Mouse (Mus musculus) lung, adult 2 months (tissue): ENCODE results near the gene Gak. TPM values are rescaled to one million over a fixed set of nuclear protein-coding genes. Genes with fewer than 3 reads are reported as not detected.
A peak's percentile ranks its signal among the peaks of the same experiment; 100 is the strongest.

Source experiments
- DNase-seq: peaks from one replicate; pipeline ENCODE4 v3.0.0; 2022
- H3K4me1 ChIP-seq: fragments of 200-500 bp; 2 replicates; pipeline ENCODE4 v1.6.1; 2011; ENCODE audit warnings: low read length; ENCODE audit not compliant: control insufficient read depth, insufficient read depth
- H3K4me3 ChIP-seq: fragments of 200-500 bp; replicated peaks from 2 replicates; pipeline ENCODE3; 2011; ENCODE audit warnings: low read depth, mild to moderate bottlenecking, control low read depth, low read length; ENCODE audit errors: extremely low read depth
- CTCF ChIP-seq: fragments of 200-500 bp; IDR thresholded peaks from 2 replicates; pipeline ENCODE4 v1.5.1; 2011; ENCODE audit warnings: mild to moderate bottlenecking, low read length, control low read depth; ENCODE audit not compliant: insufficient read depth
- POLR2A ChIP-seq: fragments of 200-500 bp; IDR thresholded peaks from 2 replicates; pipeline ENCODE4 v1.6.1; 2011; ENCODE audit warnings: low read depth, mild to moderate bottlenecking, control low read depth, low read length, borderline replicate concordance; ENCODE audit errors: extremely low read depth
- WGBS: fragments of 180-500 bp; shearing (Covaris S2); methylation state at CpG from one replicate; pipeline ENCODE4 v1.1.7; 2018; 5-methylcytosine and 5-hydroxymethylcytosine counted together
- polyA plus RNA-seq: library from polyadenylated mRNA; depleted of rRNA; stranded (reverse); fragments of >200 nt; gene quantifications from 2 replicates; pipeline ENCODE4 v1.2.3, GENCODE M21; 2012; rRNA removed

Gene Gak
- 78.8 and 87.5 TPM in 2 replicates for polyA plus RNA-seq

- DNase-seq: peak; percentile 91
- Histone ChIP-seq H3K4me1 (peaks cover 8% of the 10 kb centered on the region), H3K4me3 (peak within 1 kb of the TSS; percentile 98)
- WGBS: under 1% methylated on average over 58 of the region's 58 CpGs
- no peak for TF ChIP-seq CTCF
- peak; percentile 94 for TF ChIP-seq POLR2A
Observed at GRCm38 (mm10) chr5:108629634-108630483, at the start of gene Gak, which contains the start of gene Tmem175. Gene Gak (minus strand): TSS chr5:108629755. Gene Tmem175 (plus strand): TSS chr5:108629770.

GRCm38 (mm10) chr5:108678296-108678854, 48.8 kb upstream of the Gak start:
- TF ChIP-seq CTCF: no peak
- no peak for TF ChIP-seq POLR2A
- DNase-seq: no peak
- peaks cover 5% of the 10 kb centered on the region for H3K4me1 ChIP-seq
- no peak overlapping the region for H3K4me3 ChIP-seq
- 87% methylated on average over 6 of the region's 6 CpGs for WGBS

GRCm38 (mm10) chr5:108677605-108678295, 48.2 kb upstream of the Gak start:
- no peak for DNase-seq
- WGBS: 17% methylated on average over 25 of the region's 25 CpGs
- H3K4me1 ChIP-seq: peaks cover 5% of the 10 kb centered on the region
- H3K4me3 ChIP-seq: no peak overlapping the region
- TF ChIP-seq CTCF (no peak), POLR2A (no peak)

- H3K4me1 ChIP-seq: peaks cover 5% of the 10 kb centered on the region
- TF ChIP-seq CTCF: no peak
- no peak for TF ChIP-seq POLR2A
- WGBS: 36% methylated on average over 5 of the region's 5 CpGs
- DNase-seq: no peak
- no peak overlapping the region for H3K4me3 ChIP-seq
Observed at GRCm38 (mm10) chr5:108676772-108677498, 47.4 kb upstream of the Gak start.

- Histone ChIP-seq H3K4me3 (no peak within 1 kb of the TSS), H3K4me1 (peaks cover 5% of the 10 kb centered on the region)
- WGBS: 68% methylated on average over 9 of the region's 9 CpGs
- no peak for DNase-seq
- no peak for TF ChIP-seq CTCF
- TF ChIP-seq POLR2A: no peak
Observed at GRCm38 (mm10) chr5:108675251-108675816, 45.8 kb upstream of the Gak start, which contains the start of gene Slc26a1. Gene Slc26a1 (minus strand): TSS chr5:108675569.

- no peak for DNase-seq
- TF ChIP-seq CTCF (no peak), POLR2A (no peak)
- Histone ChIP-seq H3K4me3 (no peak overlapping the region), H3K4me1 (peaks cover 10% of the 10 kb centered on the region)
- WGBS: 71% methylated on average over 2 of the region's 2 CpGs
Observed at GRCm38 (mm10) chr5:108674624-108675023, 45.1 kb upstream of the Gak start.

- peaks cover 11% of the 10 kb centered on the region for H3K4me1 ChIP-seq
- H3K4me3 ChIP-seq: no peak overlapping the region
- no peak for DNase-seq
- 94% methylated on average over 12 of the region's 12 CpGs for WGBS
- no peak for TF ChIP-seq CTCF
- no peak for TF ChIP-seq POLR2A
Observed at GRCm38 (mm10) chr5:108671757-108672156, 42.2 kb upstream of the Gak start.

GRCm38 (mm10) chr5:108670785-108671184, 41.2 kb upstream of the Gak start:
- peak; percentile 48 for DNase-seq
- peak; percentile 66 for TF ChIP-seq CTCF
- TF ChIP-seq POLR2A: no peak
- H3K4me3 ChIP-seq: no peak overlapping the region

More at GRCm38 (mm10) chr5:108670785-108671184, 41.2 kb upstream of the Gak start:
- H3K4me1 ChIP-seq: peaks cover 11% of the 10 kb centered on the region
